ENCODE assay signal across 18 mouse cellular contexts in genomic region chr1:75327461-75327860, GRCm38 (mm10). TPM values are rescaled to one million over a fixed set of nuclear protein-coding genes. Genes with fewer than 3 reads are reported as not detected.
"Had no signal": no experiment of that assay in that cellular context is flagged by ENCODE, and none has a peak within 500 bp of the region (broad histone marks: within the 10 kb centered on the region; RNA-seq: fewer than 3 reads in every experiment).

No protein-coding gene starts in this region.

- H3K36me3 ChIP-seq: limb, embryonic 15.5 days; liver, embryonic 13.5 days; neural tube, embryonic 12.5 days had no signal

- H3K27me3 ChIP-seq: limb, embryonic 15.5 days; liver, embryonic 13.5 days; neural tube, embryonic 12.5 days had no signal

- H3K9ac ChIP-seq: limb, embryonic 15.5 days; liver, embryonic 13.5 days; neural tube, embryonic 12.5 days had no signal

- H3K27ac ChIP-seq: kidney, postnatal 0 days; limb, embryonic 15.5 days; liver, embryonic 13.5 days; neural tube, embryonic 12.5 days had no signal

- H3K4me1 ChIP-seq: limb, embryonic 15.5 days; liver, embryonic 13.5 days; neural tube, embryonic 12.5 days had no signal

- DNase-seq: kidney, adult 11 months; kidney, adult 9 months; kidney, postnatal 36 days; liver, embryonic 13.5 days; lung, adult 18-20 months; lung, postnatal 36 days; midbrain, embryonic 14.5 days; right cerebral cortex, postnatal 4 days; spleen, adult 18-20 months; thymus, adult 18-20 months; thymus, postnatal 14 days had no signal

- H3K4me3 ChIP-seq: limb, embryonic 15.5 days; liver, embryonic 13.5 days; neural tube, embryonic 12.5 days had no signal

- H3K9me3 ChIP-seq: limb, embryonic 15.5 days had no signal

RNA-seq across cellular contexts. Expression of gene Des, which starts 32.7 kb away (rescaled TPM):
- total RNA-seq: megakaryocyte progenitor cell, adult 5-6 weeks; monocyte, adult 5-6 weeks; neutrophil, adult 5-6 weeks had no signal

RNA-seq across cellular contexts. Expression of gene Speg, which starts 47.6 kb away (rescaled TPM):
- total RNA-seq: megakaryocyte progenitor cell, adult 5-6 weeks; monocyte, adult 5-6 weeks; neutrophil, adult 5-6 weeks had no signal

RNA-seq across cellular contexts. Expression of gene Resp18, which starts 49.2 kb away (rescaled TPM):
- total RNA-seq: megakaryocyte progenitor cell, adult 5-6 weeks; monocyte, adult 5-6 weeks; neutrophil, adult 5-6 weeks had no signal
- polyA plus RNA-seq: kidney, postnatal 0 days; limb, embryonic 11.5 days; liver, embryonic 13.5 days had no signal
